Mouse (Mus musculus) intestine, embryonic 15.5 days (tissue): ENCODE results near the gene Actr5. TPM values are rescaled to one million over a fixed set of nuclear protein-coding genes. Genes with fewer than 3 reads are reported as not detected.

Experiments
- ATAC-seq: fragments of 200-750 bp; cut with Nextera tagmentation; 2 replicates; pipeline ENCODE4 v1.8.0; 2017; ENCODE audit warnings: moderate TSS enrichment, moderate library complexity
- H3K27ac ChIP-seq: fragments of 300-500 bp; sonication (generic); 2 replicates; pipeline ENCODE4 v1.5.1; 2015; ENCODE audit warnings: mild to moderate bottlenecking, inconsistent platforms
- H3K27me3 ChIP-seq: fragments of 300-500 bp; sonication (generic); replicated peaks from 2 replicates; pipeline ENCODE4 v1.6.1; 2015; ENCODE audit warnings: inconsistent platforms
- H3K36me3 ChIP-seq: fragments of 300-500 bp; sonication (generic); 2 replicates; pipeline ENCODE4 v1.6.1; 2015; ENCODE audit warnings: inconsistent platforms
- H3K4me1 ChIP-seq: fragments of 300-500 bp; sonication (generic); replicated peaks from 2 replicates; pipeline ENCODE4 v1.6.1; 2015; ENCODE audit warnings: inconsistent platforms
- H3K4me2 ChIP-seq: fragments of 300-500 bp; sonication (generic); replicated peaks from 2 replicates; pipeline ENCODE4 v1.6.1; 2015; ENCODE audit warnings: mild to moderate bottlenecking, inconsistent platforms
- H3K4me3 ChIP-seq: fragments of 300-500 bp; sonication (generic); replicated peaks from 2 replicates; pipeline ENCODE4 v1.5.1; 2015; ENCODE audit warnings: inconsistent platforms
- H3K9ac ChIP-seq: fragments of 300-500 bp; sonication (generic); 2 replicates; pipeline ENCODE4 v1.6.1; 2015; ENCODE audit warnings: inconsistent platforms
- H3K9me3 ChIP-seq: fragments of 300-500 bp; sonication (generic); 2 replicates; pipeline ENCODE4 v1.6.1; 2016; ENCODE audit warnings: inconsistent platforms
- WGBS: fragments of 180-500 bp; shearing (Covaris S2); methylation state at CpG from one replicate; pipeline ENCODE4 v1.1.7; 2015; 5-methylcytosine and 5-hydroxymethylcytosine counted together
- polyA plus RNA-seq: library from polyadenylated mRNA; unstranded; fragments of >200 nt; fragmentation: Nextera tagmentation; extraction: Ambion mirVana; gene quantifications from 2 replicates; pipeline ENCODE4 v1.2.1, GENCODE M21; 2015

Gene Actr5
- polyA plus RNA-seq, 1 experiment from 2014 or later = 9.3 TPM

GRCm38 (mm10) chr2:158602663-158603062 is 22.0 kb upstream of the Actr5 start:
- no peak for ATAC-seq
- 21% methylated on average over 15 of the region's 15 CpGs for WGBS
- Histone ChIP-seq H3K4me2 (no peak overlapping the region), H3K4me1 (0 out of 2 replicates have a peak, but pooled peaks cover 2% of the 10 kb centered on the region), H3K9me3 (no peaks in the 10 kb centered on the region), H3K27me3 (peaks cover 36% of the 10 kb centered on the region), H3K27ac (no peak overlapping the region), H3K4me3 (no peak overlapping the region), H3K9ac (no peak overlapping the region), H3K36me3 (no peaks in the 10 kb centered on the region)

- 11% methylated on average over 4 of the region's 4 CpGs for WGBS
- Histone ChIP-seq H3K27me3 (peaks cover 73% of the 10 kb centered on the region), H3K9me3 (no peaks in the 10 kb centered on the region), H3K9ac (no peak overlapping the region), H3K36me3 (no peaks in the 10 kb centered on the region), H3K4me2 (no peak overlapping the region), H3K27ac (no peak overlapping the region), H3K4me1 (peaks cover 12% of the 10 kb centered on the region), H3K4me3 (no peak overlapping the region)
- ATAC-seq = no peak
These were observed 18.1 kb upstream of the Actr5 start for GRCm38 (mm10) chr2:158606511-158606964.

GRCm38 (mm10) chr2:158609681-158610080 is 15.0 kb upstream of the Actr5 start:
- Histone ChIP-seq H3K9ac (no peak overlapping the region), H3K4me1 (peaks cover 12% of the 10 kb centered on the region), H3K9me3 (no peaks in the 10 kb centered on the region), H3K36me3 (no peaks in the 10 kb centered on the region), H3K27ac (no peak overlapping the region), H3K4me2 (no peak overlapping the region), H3K27me3 (peaks cover 91% of the 10 kb centered on the region), H3K4me3 (no peak overlapping the region)
- ATAC-seq = no peak
- 1% methylated on average over 27 of the region's 27 CpGs for whole genome bisulfite sequencing

GRCm38 (mm10) chr2:158610488-158611325 is 14.0 kb upstream of the Actr5 start, which contains the start of gene Slc32a1:
Gene Slc32a1, plus strand, starts transcription at chr2:158610767.
- H3K36me3 ChIP-seq = no peaks in the 10 kb centered on the region
- H3K9ac ChIP-seq = no peak within 1 kb of the TSS
- H3K9me3 ChIP-seq = no peaks in the 10 kb centered on the region
- peaks cover 95% of the 10 kb centered on the region for H3K27me3 ChIP-seq
- H3K27ac ChIP-seq = no peak within 1 kb of the TSS
- H3K4me3 ChIP-seq = peak within 1 kb of the TSS; percentile 11; the same call in 1 of the 2 replicates
- 1% methylated on average over 76 of the region's 77 CpGs for WGBS
- no peak for ATAC-seq
- peaks cover 15% of the 10 kb centered on the region for H3K4me1 ChIP-seq
- H3K4me2 ChIP-seq = peak within 1 kb of the TSS; percentile 40

GRCm38 (mm10) chr2:158611326-158611719 is 13.4 kb upstream of the Actr5 start:
- WGBS = 1% methylated on average over 30 of the region's 30 CpGs
- H3K4me2 ChIP-seq = no peak overlapping the region

GRCm38 (mm10) chr2:158611726-158612670 is 12.7 kb upstream of the Actr5 start:
- Histone ChIP-seq H3K36me3 (no peaks in the 10 kb centered on the region), H3K9ac (no peak overlapping the region), H3K4me3 (no peak overlapping the region), H3K27ac (no peak overlapping the region), H3K4me1 (peaks cover 15% of the 10 kb centered on the region), H3K9me3 (no peaks in the 10 kb centered on the region), H3K27me3 (peaks cover 98% of the 10 kb centered on the region), H3K4me2 (no peak overlapping the region)
- WGBS = 4% methylated on average over 30 of the region's 30 CpGs
- ATAC-seq = no peak

More at GRCm38 (mm10) chr2:158611326-158611719, 13.4 kb upstream of the Actr5 start:
- ATAC-seq = no peak
- H3K36me3 ChIP-seq = no peaks in the 10 kb centered on the region
- no peak overlapping the region for H3K9ac ChIP-seq
- H3K4me1 ChIP-seq = peaks cover 15% of the 10 kb centered on the region
- peaks cover 97% of the 10 kb centered on the region for H3K27me3 ChIP-seq
- H3K9me3 ChIP-seq = no peaks in the 10 kb centered on the region
- H3K4me3 ChIP-seq = no peak overlapping the region
- H3K27ac ChIP-seq = no peak overlapping the region

- Histone ChIP-seq H3K4me2 (no peak overlapping the region), H3K27ac (no peak overlapping the region), H3K4me1 (peaks cover 15% of the 10 kb centered on the region), H3K4me3 (no peak overlapping the region), H3K9me3 (no peaks in the 10 kb centered on the region), H3K27me3 (peaks cover 98% of the 10 kb centered on the region), H3K36me3 (no peaks in the 10 kb centered on the region), H3K9ac (no peak overlapping the region)
- no peak for ATAC-seq
- WGBS = 8% methylated on average over 10 of the region's 10 CpGs
These were observed 11.9 kb upstream of the Actr5 start for GRCm38 (mm10) chr2:158612671-158613250.

- Histone ChIP-seq H3K4me3 (no peak overlapping the region), H3K9ac (no peak overlapping the region), H3K27me3 (peaks cover 97% of the 10 kb centered on the region), H3K4me2 (no peak overlapping the region), H3K4me1 (peaks cover 15% of the 10 kb centered on the region), H3K27ac (no peak overlapping the region), H3K36me3 (no peaks in the 10 kb centered on the region), H3K9me3 (no peaks in the 10 kb centered on the region)
- WGBS = 5% methylated on average over 53 of the region's 53 CpGs
- no peak; the same call in 1 of the 2 replicates for ATAC-seq
These were observed 10.9 kb upstream of the Actr5 start for GRCm38 (mm10) chr2:158613541-158614417.

GRCm38 (mm10) chr2:158614418-158614955 is 10.2 kb upstream of the Actr5 start:
- H3K27me3 ChIP-seq = peaks cover 97% of the 10 kb centered on the region
- 0 out of 2 replicates have a peak overlapping the region, but pooled peaks have one; percentile 11 for H3K4me2 ChIP-seq
- 1% methylated on average over 47 of the region's 47 CpGs for WGBS
- ATAC-seq = no peak
- H3K9ac ChIP-seq = no peak overlapping the region
- no peak overlapping the region for H3K27ac ChIP-seq
- H3K4me1 ChIP-seq = peaks cover 15% of the 10 kb centered on the region
- no peaks in the 10 kb centered on the region for H3K36me3 ChIP-seq
- H3K4me3 ChIP-seq = no peak overlapping the region
- no peaks in the 10 kb centered on the region for H3K9me3 ChIP-seq

GRCm38 (mm10) chr2:158615161-158615680 is 9.5 kb upstream of the Actr5 start:
- H3K27ac ChIP-seq = no peak overlapping the region
- ATAC-seq = no peak
- H3K4me1 ChIP-seq = peaks cover 15% of the 10 kb centered on the region
- 1% methylated on average over 23 of the region's 24 CpGs for WGBS
- no peak overlapping the region for H3K9ac ChIP-seq
- no peaks in the 10 kb centered on the region for H3K9me3 ChIP-seq
- H3K4me3 ChIP-seq = no peak overlapping the region
- H3K36me3 ChIP-seq = no peaks in the 10 kb centered on the region
- peaks cover 97% of the 10 kb centered on the region for H3K27me3 ChIP-seq
- H3K4me2 ChIP-seq = no peak overlapping the region

GRCm38 (mm10) chr2:158615702-158616101 is 9.0 kb upstream of the Actr5 start:
- WGBS = 5% methylated on average over 13 of the region's 13 CpGs
- H3K4me2 ChIP-seq = no peak overlapping the region

More at GRCm38 (mm10) chr2:158615702-158616101, 9.0 kb upstream of the Actr5 start:
- no peak for ATAC-seq
- no peak overlapping the region for H3K4me3 ChIP-seq
- peaks cover 10% of the 10 kb centered on the region for H3K4me1 ChIP-seq
- H3K36me3 ChIP-seq = no peaks in the 10 kb centered on the region
- H3K9ac ChIP-seq = no peak overlapping the region
- H3K9me3 ChIP-seq = no peaks in the 10 kb centered on the region
- H3K27me3 ChIP-seq = peaks cover 96% of the 10 kb centered on the region
- H3K27ac ChIP-seq = no peak overlapping the region
